Mouse (Mus musculus): ENCODE measurements at regions not wholly inside any gene's neighbourhood (a gene's known extent, or its start where the extent isn't known, plus 50 kb on each side); places are given as distances from the start of the nearest gene placed in this dataset.

GRCm38 (mm10) chr15:61532040-61532439, 609.2 kb upstream of the A1bg start:
- ATAC-seq (ENCODE audit: insufficient read depth, low read depth) (no peak), DNase-seq (ENCODE audit: low spot score) (peak; percentile 24)
- no peak for TF ChIP-seq EP300 (IDR thresholded peaks at IDR 0.05; ENCODE audit: low read depth)
- TF ChIP-seq CTCF (IDR thresholded peaks at IDR 0.05; ENCODE audit: low read depth): no peak
- Histone ChIP-seq H3K27ac (ENCODE audit: low read depth) (no peak overlapping the region), H3K9me3 (replicated peaks; ENCODE audit: control insufficient read depth, low read length) (no peaks in the 10 kb centered on the region), H3K27me3 (ENCODE audit: control insufficient read depth, insufficient read depth, low read length) (no peaks in the 10 kb centered on the region), H3K4me1 (ENCODE audit: control insufficient read depth, insufficient read depth) (0 out of 2 replicates have a peak, but pooled peaks cover 4% of the 10 kb centered on the region), H3K36me3 (replicated peaks; ENCODE audit: control insufficient read depth, insufficient read depth, low read length) (no peaks in the 10 kb centered on the region), H3K4me3 (ENCODE audit: low read depth, low read length) (no peak overlapping the region), H3K4me2 (ENCODE audit: low read depth, low read length) (no peak overlapping the region), H3K9ac (replicated peaks; ENCODE audit: low read depth, low read length) (no peak overlapping the region)
- WGBS: 70% methylated on average over 2 of the region's 2 CpGs

GRCm38 (mm10) chr15:61523036-61523435, 600.2 kb upstream of the A1bg start:
- Histone ChIP-seq H3K4me2 (ENCODE audit: low read depth, low read length) (no peak overlapping the region), H3K4me3 (ENCODE audit: low read depth, low read length) (no peak overlapping the region), H3K9me3 (replicated peaks; ENCODE audit: control insufficient read depth, low read length) (no peaks in the 10 kb centered on the region), H3K36me3 (replicated peaks; ENCODE audit: control insufficient read depth, insufficient read depth, low read length) (no peaks in the 10 kb centered on the region), H3K27ac (ENCODE audit: low read depth) (peak overlapping the region; percentile 38; the same call in 1 of the 2 replicates), H3K27me3 (ENCODE audit: control insufficient read depth, insufficient read depth, low read length) (no peaks in the 10 kb centered on the region), H3K4me1 (ENCODE audit: control insufficient read depth, insufficient read depth) (peaks cover 8% of the 10 kb centered on the region; the same call in 1 of the 2 replicates), H3K9ac (replicated peaks; ENCODE audit: low read depth, low read length) (no peak overlapping the region)
- DNase-seq (ENCODE audit: low spot score) (peak; percentile 33), ATAC-seq (ENCODE audit: insufficient read depth, low read depth) (no peak)
- WGBS: 32% methylated on average over 2 of the region's 2 CpGs
- no peak for TF ChIP-seq EP300 (IDR thresholded peaks at IDR 0.05; ENCODE audit: low read depth)
- no peak for TF ChIP-seq CTCF (IDR thresholded peaks at IDR 0.05; ENCODE audit: low read depth)

GRCm38 (mm10) chr15:61517265-61517664, 594.5 kb upstream of the A1bg start:
- Histone ChIP-seq H3K27ac (ENCODE audit: low read depth) (no peak overlapping the region), H3K9me3 (replicated peaks; ENCODE audit: control insufficient read depth, low read length) (no peaks in the 10 kb centered on the region), H3K27me3 (ENCODE audit: control insufficient read depth, insufficient read depth, low read length) (no peaks in the 10 kb centered on the region), H3K4me3 (ENCODE audit: low read depth, low read length) (no peak overlapping the region), H3K9ac (replicated peaks; ENCODE audit: low read depth, low read length) (no peak overlapping the region), H3K4me2 (ENCODE audit: low read depth, low read length) (no peak overlapping the region), H3K4me1 (ENCODE audit: control insufficient read depth, insufficient read depth) (peaks cover 7% of the 10 kb centered on the region; the same call in 1 of the 2 replicates), H3K36me3 (replicated peaks; ENCODE audit: control insufficient read depth, insufficient read depth, low read length) (no peaks in the 10 kb centered on the region)
- TF ChIP-seq EP300 (IDR thresholded peaks at IDR 0.05; ENCODE audit: low read depth) (peak; percentile 58; the same call in 1 of the 2 replicates), CTCF (IDR thresholded peaks at IDR 0.05; ENCODE audit: low read depth) (no peak)
- DNase-seq (ENCODE audit: low spot score) (no peak), ATAC-seq (ENCODE audit: insufficient read depth, low read depth) (no peak)
- 52% methylated on average over 1 of the region's 1 CpGs for WGBS

GRCm38 (mm10) chr15:61514324-61514723, 591.5 kb upstream of the A1bg start:
- Histone ChIP-seq H3K9ac (replicated peaks; ENCODE audit: low read depth, low read length) (no peak overlapping the region), H3K4me1 (ENCODE audit: control insufficient read depth, insufficient read depth) (peaks cover 7% of the 10 kb centered on the region; the same call in 1 of the 2 replicates), H3K27ac (ENCODE audit: low read depth) (no peak overlapping the region), H3K36me3 (replicated peaks; ENCODE audit: control insufficient read depth, insufficient read depth, low read length) (no peaks in the 10 kb centered on the region), H3K4me2 (ENCODE audit: low read depth, low read length) (no peak overlapping the region), H3K9me3 (replicated peaks; ENCODE audit: control insufficient read depth, low read length) (no peaks in the 10 kb centered on the region), H3K4me3 (ENCODE audit: low read depth, low read length) (no peak overlapping the region), H3K27me3 (ENCODE audit: control insufficient read depth, insufficient read depth, low read length) (no peaks in the 10 kb centered on the region)
- ATAC-seq (ENCODE audit: insufficient read depth, low read depth) (no peak), DNase-seq (ENCODE audit: low spot score) (peak; percentile 8)
- WGBS: 11% methylated on average over 1 of the region's 1 CpGs
- TF ChIP-seq EP300 (IDR thresholded peaks at IDR 0.05; ENCODE audit: low read depth) (no peak), CTCF (IDR thresholded peaks at IDR 0.05; ENCODE audit: low read depth) (no peak)

GRCm38 (mm10) chr15:61508806-61509205, 586.0 kb upstream of the A1bg start:
- H3K27ac ChIP-seq (ENCODE audit: low read depth): no peak overlapping the region
- no peaks in the 10 kb centered on the region for H3K4me1 ChIP-seq (ENCODE audit: control insufficient read depth, insufficient read depth)
- H3K4me2 ChIP-seq (ENCODE audit: low read depth, low read length): no peak overlapping the region
- no peaks in the 10 kb centered on the region for H3K9me3 ChIP-seq (replicated peaks; ENCODE audit: control insufficient read depth, low read length)
- DNase-seq (ENCODE audit: low spot score) (no peak), ATAC-seq (ENCODE audit: insufficient read depth, low read depth) (no peak)
- no peaks in the 10 kb centered on the region for H3K27me3 ChIP-seq (ENCODE audit: control insufficient read depth, insufficient read depth, low read length)
- no peak overlapping the region for H3K4me3 ChIP-seq (ENCODE audit: low read depth, low read length)
- 81% methylated on average over 6 of the region's 6 CpGs for WGBS
- TF ChIP-seq CTCF (IDR thresholded peaks at IDR 0.05; ENCODE audit: low read depth) (no peak), EP300 (IDR thresholded peaks at IDR 0.05; ENCODE audit: low read depth) (no peak)
- no peaks in the 10 kb centered on the region for H3K36me3 ChIP-seq (replicated peaks; ENCODE audit: control insufficient read depth, insufficient read depth, low read length)
- no peak overlapping the region for H3K9ac ChIP-seq (replicated peaks; ENCODE audit: low read depth, low read length)

GRCm38 (mm10) chr15:61506361-61506897, 583.6 kb upstream of the A1bg start:
- H3K4me1 ChIP-seq (ENCODE audit: control insufficient read depth, insufficient read depth): no peaks in the 10 kb centered on the region
- H3K9ac ChIP-seq (replicated peaks; ENCODE audit: low read depth, low read length): no peak overlapping the region
- H3K4me2 ChIP-seq (ENCODE audit: low read depth, low read length): no peak overlapping the region
- H3K27ac ChIP-seq (ENCODE audit: low read depth): no peak overlapping the region
- H3K9me3 ChIP-seq (replicated peaks; ENCODE audit: control insufficient read depth, low read length): no peaks in the 10 kb centered on the region
- no peak for TF ChIP-seq EP300 (IDR thresholded peaks at IDR 0.05; ENCODE audit: low read depth)
- TF ChIP-seq CTCF (IDR thresholded peaks at IDR 0.05; ENCODE audit: low read depth): no peak
- no peaks in the 10 kb centered on the region for H3K36me3 ChIP-seq (replicated peaks; ENCODE audit: control insufficient read depth, insufficient read depth, low read length)
- H3K27me3 ChIP-seq (ENCODE audit: control insufficient read depth, insufficient read depth, low read length): no peaks in the 10 kb centered on the region
- WGBS: 78% methylated on average over 6 of the region's 6 CpGs
- ATAC-seq (ENCODE audit: insufficient read depth, low read depth) (no peak), DNase-seq (ENCODE audit: low spot score) (no peak)
- H3K4me3 ChIP-seq (ENCODE audit: low read depth, low read length): no peak overlapping the region

All from heart, postnatal 0 days (tissue).